Mouse (Mus musculus) liver, embryonic 16.5 days (tissue): Measurements from ENCODE around the gene Slc2a3. TPM values are rescaled to one million over a fixed set of nuclear protein-coding genes. Genes with fewer than 3 reads are reported as not detected.

Experiments
- ATAC-seq: fragments of 200-750 bp; cut with Nextera tagmentation; 2 replicates; pipeline ENCODE4 v1.8.0; 2017; ENCODE audit warnings: low read depth, mild to moderate bottlenecking, moderate number of reproducible peaks, moderate library complexity
- H3K27ac ChIP-seq: fragments of 300-500 bp; sonication (generic); 2 replicates; pipeline ENCODE4 v1.5.1; 2014; ENCODE audit warnings: mild to moderate bottlenecking, low read length
- H3K27me3 ChIP-seq: fragments of 300-500 bp; sonication (generic); 2 replicates; pipeline ENCODE4 v1.6.1; 2014; ENCODE audit warnings: low read depth, low read length, mixed read lengths; ENCODE audit not compliant: control insufficient read depth, insufficient read depth
- H3K36me3 ChIP-seq: fragments of 300-500 bp; sonication (generic); 2 replicates; pipeline ENCODE4 v1.6.1; 2014; ENCODE audit warnings: mild to moderate bottlenecking; ENCODE audit not compliant: control insufficient read depth, insufficient read depth
- H3K4me1 ChIP-seq: fragments of 300-500 bp; sonication (generic); 2 replicates; pipeline ENCODE4 v1.6.1; 2014; ENCODE audit warnings: low read depth, low read length, mixed read lengths; ENCODE audit not compliant: control insufficient read depth
- H3K4me2 ChIP-seq: fragments of 300-500 bp; sonication (generic); 2 replicates; pipeline ENCODE4 v1.6.1; 2014; ENCODE audit warnings: low read depth, low read length, mixed read lengths
- H3K4me3 ChIP-seq: fragments of 300-500 bp; sonication (generic); 2 replicates; pipeline ENCODE4 v1.5.1; 2014; ENCODE audit warnings: low read depth, mild to moderate bottlenecking, low read length
- H3K9ac ChIP-seq: fragments of 300-500 bp; sonication (generic); 2 replicates; pipeline ENCODE4 v1.6.1; 2014; ENCODE audit warnings: low read depth, low read length
- H3K9me3 ChIP-seq: fragments of 300-500 bp; sonication (generic); replicated peaks from 2 replicates; pipeline ENCODE4 v1.6.1; 2016; ENCODE audit warnings: low read length; ENCODE audit not compliant: control insufficient read depth
- WGBS: fragments of 180-500 bp; shearing (Covaris S2); extraction: QIAGEN DNeasy Blood & Tissue Kit; methylation state at CpG from one replicate; pipeline ENCODE4 v1.1.7; 2014; ENCODE audit not compliant: insufficient replicate concordance; 5-methylcytosine and 5-hydroxymethylcytosine counted together
- polyA plus RNA-seq: library from polyadenylated mRNA; unstranded; fragments of >200 nt; fragmentation: Nextera tagmentation; extraction: Ambion mirVana; gene quantifications from 2 replicates; pipeline ENCODE4 v1.2.1, GENCODE M21; 2015

The Slc2a3 gene
- polyA plus RNA-seq, 1 experiment from 2014 or later = 13.0 TPM

DNA sequence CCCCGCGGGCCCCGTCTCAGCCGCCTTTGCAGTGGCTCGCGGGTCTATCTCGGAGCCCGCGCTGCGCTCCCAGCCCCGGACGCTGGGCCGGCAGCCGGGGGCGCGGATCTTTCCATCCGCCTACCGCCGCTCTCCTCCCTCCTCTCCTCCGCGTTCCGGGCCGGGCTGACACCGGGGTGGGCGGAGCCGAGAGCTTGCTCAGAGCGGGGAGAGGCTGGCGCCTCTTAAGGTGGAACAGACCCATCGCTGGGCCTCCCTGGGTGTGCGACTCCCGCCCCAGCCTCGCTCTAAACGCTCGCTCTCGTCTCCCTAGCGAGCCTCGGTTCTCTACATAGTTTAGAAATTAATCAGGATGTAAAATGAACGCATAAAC is 9.8 kb upstream of the Slc2a3 start:
- Histone ChIP-seq H3K4me2 (peak overlapping the region; percentile 77), H3K4me1 (peaks cover 21% of the 10 kb centered on the region), H3K36me3 (no peaks in the 10 kb centered on the region), H3K9me3 (no peaks in the 10 kb centered on the region), H3K27ac (peak overlapping the region; percentile 100), H3K9ac (peak overlapping the region; percentile 86), H3K4me3 (peak overlapping the region; percentile 76), H3K27me3 (no peaks in the 10 kb centered on the region)
- peak; percentile 90 for ATAC-seq
- WGBS = under 1% methylated on average over 38 of the region's 38 CpGs

DNA sequence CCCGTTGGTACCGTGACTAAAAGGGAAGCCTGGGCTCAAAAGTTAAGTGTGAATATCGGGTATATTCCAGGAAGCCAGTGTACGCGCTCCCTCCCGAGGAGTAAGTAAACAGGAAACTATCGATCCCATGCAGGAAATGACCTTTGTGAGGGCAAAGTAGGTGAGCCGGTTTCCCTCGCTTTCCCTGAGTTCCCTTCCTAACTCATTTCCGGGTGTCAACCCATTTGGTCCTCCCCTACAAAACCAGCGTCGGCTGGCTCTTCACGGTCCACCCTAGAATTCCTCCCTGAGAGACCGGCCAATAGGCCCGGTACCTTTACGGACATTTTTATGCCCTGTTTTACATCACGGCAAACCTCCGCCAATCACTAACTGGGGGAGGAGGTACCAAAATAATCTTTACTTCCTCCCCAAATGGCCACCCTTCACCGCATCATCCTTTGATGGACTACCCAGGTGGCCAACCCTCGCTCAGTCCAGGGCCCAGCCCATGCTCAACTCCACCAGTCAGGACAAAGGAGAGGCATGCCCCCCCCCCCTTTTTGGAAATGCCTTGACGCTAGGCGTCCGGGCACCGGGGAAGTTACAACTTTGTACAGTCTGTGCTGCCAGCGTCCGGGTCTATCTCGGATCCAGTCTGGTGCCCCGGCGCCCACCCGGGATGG is 9.3 kb upstream of the Slc2a3 start:
- peak; percentile 94 for ATAC-seq
- peak overlapping the region; percentile 100 for H3K27ac ChIP-seq
- H3K4me3 ChIP-seq = peak overlapping the region; percentile 76
- peak overlapping the region; percentile 86 for H3K9ac ChIP-seq
- peaks cover 21% of the 10 kb centered on the region for H3K4me1 ChIP-seq
- no peaks in the 10 kb centered on the region for H3K36me3 ChIP-seq
- no peaks in the 10 kb centered on the region for H3K9me3 ChIP-seq
- under 1% methylated on average over 30 of the region's 30 CpGs for WGBS
- H3K4me2 ChIP-seq = peak overlapping the region; percentile 87
- H3K27me3 ChIP-seq = no peaks in the 10 kb centered on the region

DNA sequence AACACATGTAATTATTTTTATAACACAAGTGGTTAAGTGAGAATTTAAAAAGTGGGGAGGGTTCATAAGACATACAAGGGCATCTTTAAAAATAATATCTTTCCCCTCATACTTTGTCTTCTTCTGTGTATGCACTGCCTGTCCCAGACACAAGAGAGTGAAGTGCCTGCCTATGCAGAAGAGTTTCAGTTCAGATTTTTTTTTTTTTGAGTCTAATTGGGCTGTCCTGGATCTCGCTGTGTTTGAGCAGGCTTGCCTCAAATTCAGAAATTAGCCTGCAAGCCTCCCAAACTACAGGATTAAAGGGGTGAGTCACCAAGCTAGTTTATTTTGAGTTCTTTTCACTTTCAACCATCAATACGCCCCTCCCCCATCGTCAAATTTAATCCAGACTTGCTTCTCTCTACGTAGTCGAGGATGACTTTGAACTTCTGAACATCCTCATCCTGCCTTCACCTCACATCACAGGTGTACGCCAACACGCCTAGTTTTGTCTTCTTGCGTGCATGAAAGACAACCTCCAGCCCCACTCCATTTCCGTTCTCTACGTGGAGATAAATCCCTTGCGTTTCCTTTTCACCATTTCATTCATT is 8.7 kb upstream of the Slc2a3 start:
- WGBS = 1% methylated on average over 11 of the region's 11 CpGs
- Histone ChIP-seq H3K9ac (peak overlapping the region; percentile 72), H3K27me3 (no peaks in the 10 kb centered on the region), H3K9me3 (no peaks in the 10 kb centered on the region), H3K4me2 (peak overlapping the region; percentile 87), H3K36me3 (no peaks in the 10 kb centered on the region), H3K27ac (peak overlapping the region; percentile 100), H3K4me1 (peaks cover 21% of the 10 kb centered on the region), H3K4me3 (peak overlapping the region; percentile 76)
- no peak for ATAC-seq

DNA sequence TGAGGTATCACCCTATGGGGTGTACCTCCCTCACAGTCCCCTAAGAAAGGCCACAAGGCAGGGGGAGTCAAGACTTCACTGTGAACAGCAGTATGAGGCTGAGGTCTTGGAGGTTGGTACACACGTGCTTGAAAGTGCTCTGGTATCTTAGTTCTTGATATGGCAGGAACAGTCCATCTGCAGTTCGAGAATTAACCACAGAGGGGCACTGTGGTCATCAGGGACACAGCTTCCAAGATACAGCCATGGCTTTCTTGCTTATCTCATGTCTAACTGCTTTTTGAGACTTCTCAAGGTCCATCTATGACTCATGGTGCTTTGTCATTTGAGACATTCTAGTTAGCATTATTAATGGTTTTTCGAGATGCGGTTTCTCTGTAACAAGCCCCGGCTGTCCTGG is 3.0 kb upstream of the Slc2a3 start:
- ATAC-seq = peak; percentile 28
- no peak overlapping the region for H3K4me2 ChIP-seq

DNA sequence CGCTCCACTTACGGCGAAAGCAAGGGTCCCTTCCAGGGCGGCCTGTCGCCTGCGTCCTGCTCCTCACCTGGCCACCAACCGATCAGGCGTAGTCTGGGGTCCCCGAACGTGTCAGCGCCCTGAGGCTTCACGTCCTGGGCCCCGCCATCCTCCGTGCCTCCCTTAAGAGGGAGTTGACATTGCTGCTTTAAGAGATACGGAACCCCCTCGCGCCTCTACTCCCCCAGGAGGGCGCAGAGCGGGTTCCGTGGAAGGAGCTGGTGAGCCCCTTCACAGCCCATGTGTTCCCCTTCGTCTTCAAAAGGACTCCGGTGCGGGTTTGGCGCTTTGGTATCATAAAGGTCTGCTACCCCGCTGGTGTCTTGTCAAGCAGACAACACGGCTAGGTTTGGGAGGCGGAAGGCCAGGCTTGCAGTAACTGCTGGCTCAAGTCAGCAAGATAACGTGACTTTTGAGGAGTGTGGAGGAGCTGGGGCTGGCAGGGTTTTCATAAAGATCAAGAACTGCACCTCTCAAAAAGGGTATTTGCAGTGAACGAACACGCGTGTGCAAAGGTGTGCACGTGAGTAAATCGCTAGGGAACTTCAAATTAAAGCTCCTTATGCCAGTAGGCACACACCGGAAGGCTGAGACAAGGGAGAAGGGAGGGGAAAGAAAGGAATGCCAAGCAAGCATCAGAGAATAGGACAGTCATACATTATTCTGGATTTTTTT is 518 bp upstream of the Slc2a3 start:
- 2% methylated on average over 34 of the region's 34 CpGs for WGBS
- peak; percentile 72 for ATAC-seq
- Histone ChIP-seq H3K4me1 (peaks cover 18% of the 10 kb centered on the region), H3K9ac (peak overlapping the region; percentile 87), H3K4me2 (peak overlapping the region; percentile 99), H3K4me3 (peak overlapping the region; percentile 79), H3K36me3 (no peaks in the 10 kb centered on the region), H3K9me3 (no peaks in the 10 kb centered on the region), H3K27ac (peak overlapping the region; percentile 83), H3K27me3 (no peaks in the 10 kb centered on the region)

More for the DNA sequence above, 3.0 kb upstream of the Slc2a3 start:
- Histone ChIP-seq H3K4me3 (no peak overlapping the region), H3K9me3 (no peaks in the 10 kb centered on the region), H3K27me3 (no peaks in the 10 kb centered on the region), H3K4me1 (peaks cover 19% of the 10 kb centered on the region), H3K27ac (0 out of 2 replicates have a peak overlapping the region, but pooled peaks have one; percentile 43), H3K9ac (no peak overlapping the region), H3K36me3 (no peaks in the 10 kb centered on the region)
- WGBS = 10% methylated on average over 5 of the region's 5 CpGs

DNA sequence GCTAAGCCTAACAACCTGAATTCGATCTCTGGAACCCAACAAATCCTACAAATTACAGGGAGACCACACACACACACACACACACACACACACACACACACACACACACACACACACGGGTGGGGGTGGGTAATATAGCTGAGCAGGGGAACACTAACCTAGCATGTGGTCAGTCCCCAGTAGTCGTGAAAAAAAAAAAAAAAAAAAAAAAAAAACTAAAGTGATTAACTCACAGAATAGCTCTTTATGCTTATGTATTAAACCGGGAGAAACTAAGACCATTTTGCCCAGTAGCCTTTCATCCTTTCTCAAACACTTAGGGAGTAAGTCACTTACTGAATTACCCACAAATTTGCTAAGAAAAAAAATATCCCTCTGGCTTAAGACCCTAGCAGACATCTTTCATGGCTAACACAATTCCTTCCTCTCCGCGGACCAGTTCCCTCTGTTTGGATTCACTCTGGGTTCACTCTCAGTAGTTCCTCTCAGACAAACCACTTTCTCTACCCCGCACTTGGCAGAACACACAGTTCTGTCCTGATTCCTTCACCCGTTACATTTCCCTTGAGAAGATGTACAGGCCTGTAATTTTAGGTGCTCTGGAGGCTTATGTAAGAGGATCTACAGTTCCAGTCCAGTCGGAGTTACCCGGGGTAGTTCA is 670 bp downstream of the Slc2a3 start:
- 18% methylated on average over 10 of the region's 10 CpGs for WGBS
- peak; percentile 3; the same call in 1 of the 2 replicates for ATAC-seq
- peak overlapping the region; percentile 83 for H3K27ac ChIP-seq
- H3K4me3 ChIP-seq = peak overlapping the region; percentile 79
- H3K9ac ChIP-seq = peak overlapping the region; percentile 87
- H3K27me3 ChIP-seq = no peaks in the 10 kb centered on the region
- H3K36me3 ChIP-seq = no peaks in the 10 kb centered on the region
- no peaks in the 10 kb centered on the region for H3K9me3 ChIP-seq
- H3K4me2 ChIP-seq = peak overlapping the region; percentile 99
- peaks cover 18% of the 10 kb centered on the region for H3K4me1 ChIP-seq

DNA sequence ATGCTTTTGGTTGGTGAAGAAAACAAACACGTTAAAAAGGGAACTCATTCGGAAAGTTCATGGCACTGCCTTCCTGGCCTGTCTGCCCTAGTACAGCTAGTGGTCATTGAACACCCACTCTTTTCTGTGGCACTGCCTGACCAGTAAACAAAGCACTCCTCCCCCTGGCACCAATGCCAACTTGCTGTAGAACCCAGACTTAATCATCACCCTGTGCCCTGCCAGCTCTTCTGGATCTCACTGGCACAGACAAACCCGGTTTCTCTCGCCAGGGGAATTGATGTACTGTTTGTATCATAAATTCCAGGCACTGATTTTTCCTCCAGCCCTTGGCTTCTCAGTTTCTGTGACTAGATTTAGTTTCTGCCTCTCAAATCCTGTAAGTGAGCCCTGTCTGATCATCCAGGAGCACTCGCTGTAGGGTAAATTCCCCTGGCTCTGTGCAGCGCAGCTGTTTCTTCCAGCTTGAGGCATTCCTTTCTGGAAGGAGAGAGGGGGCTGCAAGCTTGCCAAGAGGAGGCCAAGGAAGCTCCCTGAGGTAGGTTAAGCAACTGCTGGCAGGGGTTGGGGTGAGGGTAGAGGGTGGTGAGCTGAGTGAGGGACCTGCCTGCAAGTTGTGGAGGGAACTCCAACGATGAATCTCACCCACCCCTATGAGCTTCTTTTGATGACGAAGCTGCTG is 6.0 kb downstream of the Slc2a3 start:
- Histone ChIP-seq H3K27me3 (no peaks in the 10 kb centered on the region), H3K4me1 (no peaks in the 10 kb centered on the region; the same call in 1 of the 2 replicates), H3K4me3 (no peak overlapping the region), H3K9me3 (no peaks in the 10 kb centered on the region), H3K9ac (no peak overlapping the region), H3K36me3 (no peaks in the 10 kb centered on the region), H3K4me2 (no peak overlapping the region), H3K27ac (no peak overlapping the region)
- ATAC-seq = no peak
- WGBS = 70% methylated on average over 8 of the region's 8 CpGs

DNA sequence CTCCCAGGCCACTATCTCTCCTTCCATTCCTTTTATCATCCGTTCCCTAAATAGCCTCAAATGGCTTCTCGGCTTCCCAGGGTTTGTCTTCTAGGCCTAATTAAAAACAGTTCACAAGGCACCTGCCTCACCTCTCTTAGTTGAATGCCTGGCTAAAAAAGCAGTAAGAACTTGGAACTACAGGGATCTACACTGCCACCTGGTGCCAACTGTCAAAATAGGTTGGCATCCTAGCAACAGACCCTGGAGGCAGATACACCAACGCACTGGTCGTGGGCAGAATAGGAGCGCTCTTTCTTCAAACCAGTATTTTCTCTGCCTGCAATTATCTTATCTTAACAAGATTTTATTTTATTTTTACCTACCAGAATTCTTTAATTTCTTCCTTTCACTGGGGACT is 15.2 kb downstream of the Slc2a3 start:
- no peaks in the 10 kb centered on the region for H3K27me3 ChIP-seq
- 36% methylated on average over 5 of the region's 5 CpGs for WGBS
- no peaks in the 10 kb centered on the region for H3K9me3 ChIP-seq
- H3K27ac ChIP-seq = no peak overlapping the region
- H3K4me1 ChIP-seq = no peaks in the 10 kb centered on the region
- no peak overlapping the region for H3K4me3 ChIP-seq
- ATAC-seq = no peak
- no peak overlapping the region for H3K4me2 ChIP-seq
- no peaks in the 10 kb centered on the region for H3K36me3 ChIP-seq
- H3K9ac ChIP-seq = no peak overlapping the region
